Mouse (Mus musculus) gastrocnemius, postnatal 36 days (tissue): Measurements from ENCODE around the gene Prm1. TPM values are rescaled to one million over a fixed set of nuclear protein-coding genes. Genes with fewer than 3 reads are reported as not detected.

ENCODE experiments used
- DNase-seq, 2 experiments: peaks; one replicate each; pipeline ENCODE4 v3.0.0; 2022
- intact Hi-C: fragments of 180-260 bp; cut with DNase I; formaldehyde crosslinking; loops from one replicate; pipeline ENCODE4 v1.15.1; 2025
- total RNA-seq, 2 experiments: library from RNA; stranded (reverse); gene quantifications; 2 replicates each; pipeline ENCODE4 v1.2.3; 2021

Gene Prm1
- total RNA-seq, 2 experiments from 2014 or later, result not detected

DNA sequence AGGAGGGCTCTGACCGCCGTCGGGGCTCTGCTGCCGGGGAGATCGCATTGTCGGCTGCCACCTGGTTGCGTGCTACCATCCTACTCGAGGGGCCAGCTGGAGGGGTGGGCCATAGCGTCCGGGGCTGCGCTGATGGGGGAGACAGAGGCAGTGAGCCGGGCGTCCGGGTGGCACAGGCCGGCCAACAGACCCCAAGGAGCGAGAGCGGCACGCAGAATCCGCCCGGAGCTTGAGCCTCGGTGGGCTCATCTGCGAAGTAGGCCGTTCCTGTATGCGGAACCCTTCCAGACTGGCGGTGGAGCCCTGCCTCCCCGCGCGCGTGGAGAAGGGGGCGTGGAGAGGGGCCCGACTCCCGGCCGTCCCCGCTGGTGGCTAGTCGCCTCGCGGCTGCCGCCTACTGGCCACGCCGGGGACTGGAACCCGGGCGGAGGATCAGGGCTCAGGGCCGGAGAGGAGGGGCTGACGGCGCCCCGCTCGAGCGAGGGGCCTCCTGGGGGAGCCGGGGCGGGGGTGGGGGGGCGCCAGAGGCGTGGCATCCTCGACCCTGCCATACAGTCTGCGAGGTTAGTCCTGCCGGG lies 20.8 kb downstream of the Prm1 start:
- intact Hi-C loops, result loop anchor here (2.0 to 5.0 kb wide), 4 partner anchors 47 to 214 kb away; no protein-coding TSS in a partner anchor

DNA sequence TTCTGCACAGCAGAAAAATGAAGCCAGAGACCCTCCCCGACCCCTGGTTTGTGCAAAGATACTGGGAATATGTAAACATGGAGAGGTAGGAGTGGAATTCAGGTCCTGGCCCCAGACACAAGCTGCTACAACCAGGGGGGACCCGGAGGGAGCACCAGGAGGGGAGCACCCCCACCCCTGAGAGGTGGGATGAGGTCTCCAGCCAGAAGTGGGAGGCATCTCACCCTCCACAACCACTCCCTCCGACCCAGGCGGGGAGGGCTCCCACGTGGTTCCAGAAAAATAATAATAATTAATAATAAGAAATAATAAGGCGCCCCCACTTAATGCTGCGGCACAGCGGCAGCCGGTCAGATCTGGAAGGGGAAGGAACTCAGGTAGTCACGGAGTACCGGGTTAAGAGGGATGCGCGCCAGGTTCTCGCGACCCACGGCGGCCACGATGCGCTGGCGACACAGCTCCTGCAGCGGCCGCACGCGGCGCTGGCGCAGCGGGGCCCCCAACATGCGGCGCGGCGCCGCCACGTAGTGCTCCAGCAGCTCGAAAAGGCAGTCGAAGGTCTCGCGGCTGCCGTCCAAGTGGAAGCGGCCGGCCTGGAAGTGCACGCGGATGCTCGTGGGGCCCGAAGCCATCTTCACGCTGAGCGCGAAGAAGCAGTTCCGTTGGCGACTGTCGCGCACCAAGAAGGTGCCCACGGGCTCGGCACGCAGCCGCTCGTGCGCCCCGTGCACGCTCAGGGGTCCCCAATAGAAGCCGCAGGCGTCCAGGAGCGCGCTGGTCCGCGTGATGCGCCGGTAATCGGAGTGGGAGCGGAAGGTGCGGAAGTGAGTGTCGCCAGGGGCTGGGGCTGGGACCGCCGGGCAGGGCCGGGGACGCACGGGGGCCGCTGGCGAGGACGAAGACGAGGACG lies 21.5 kb downstream of the Prm1 start:
- intact Hi-C loops, result loop anchor here (2.0 to 5.0 kb wide), 3 partner anchors 117 to 213 kb away; no protein-coding TSS in a partner anchor
- DNase-seq, result no peak

More for the DNA sequence above, 20.8 kb downstream of the Prm1 start:
- DNase-seq, result peak; percentile 86 to 92

DNA sequence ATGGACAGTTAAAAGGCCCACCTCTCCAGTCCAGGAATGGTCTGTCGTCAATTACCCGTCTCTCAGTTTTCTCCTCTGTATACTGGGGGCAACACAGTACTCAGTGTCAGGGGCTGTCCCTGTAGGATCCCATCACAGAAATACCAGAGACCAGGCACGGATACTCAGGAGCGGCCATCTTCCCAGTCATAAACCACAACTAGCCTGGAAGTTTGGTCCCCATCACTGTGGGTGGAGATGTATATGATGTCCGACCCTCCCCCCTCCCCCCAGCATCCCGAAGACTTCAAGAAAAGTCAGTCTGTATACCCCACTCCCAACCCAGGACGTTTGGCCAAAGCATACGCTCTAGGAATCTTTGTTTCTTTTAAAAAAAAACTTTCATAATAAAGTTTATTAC lies 22.2 kb downstream of the Prm1 start:
- no peak for DNase-seq

GRCm38 (mm10) chr16:10783152-10783434 lies 22.5 kb downstream of the Prm1 start:
- DNase-seq, result no peak
- intact Hi-C loops, result loop anchor here (5.0 kb wide), 2 partner anchors 116 to 141 kb away; no protein-coding TSS in a partner anchor

More for the DNA sequence above, 22.2 kb downstream of the Prm1 start:
- intact Hi-C loops, result loop anchor here (5.0 kb wide), 2 partner anchors 116 to 141 kb away; no protein-coding TSS in a partner anchor

DNA sequence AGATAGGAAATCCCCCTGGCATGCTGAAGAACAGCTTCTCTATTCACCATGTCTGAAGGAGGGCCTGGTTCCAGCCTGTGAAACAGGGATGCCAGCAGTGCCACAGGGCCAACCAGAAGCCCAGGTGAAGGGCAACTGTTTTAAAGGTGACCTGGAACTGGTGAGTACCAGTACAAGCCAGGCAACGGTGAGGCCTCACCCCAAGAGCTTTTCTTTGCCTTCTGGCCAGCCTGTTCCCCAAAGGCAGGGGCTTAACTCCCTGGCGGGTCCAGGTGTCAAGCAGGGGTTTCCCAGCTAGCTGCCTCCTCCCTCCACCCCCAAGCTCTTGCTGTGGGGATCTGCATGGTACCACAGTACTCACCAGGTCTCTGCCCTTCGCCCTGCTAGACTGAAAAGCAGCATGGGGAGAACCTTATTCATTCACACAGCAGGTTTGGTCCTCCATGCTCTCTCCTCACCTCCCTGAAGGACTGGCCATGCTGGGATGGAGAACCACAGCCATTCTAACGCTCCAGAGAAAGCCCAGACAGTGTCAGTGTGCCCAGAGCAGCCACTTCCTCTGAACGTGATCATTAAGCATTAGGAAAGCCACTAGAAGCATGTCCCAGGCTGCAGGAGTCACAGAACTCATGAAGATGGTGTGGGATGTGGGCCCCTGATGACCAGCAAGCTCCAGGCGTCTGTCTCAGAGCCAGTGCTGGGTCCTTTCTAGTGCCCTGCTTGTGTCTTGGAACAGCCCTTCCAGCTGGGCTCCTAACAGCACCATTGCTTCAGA lies 23.1 kb downstream of the Prm1 start:
- DNase-seq, result no peak
- intact Hi-C loops, result loop anchor here (5.0 kb wide), 2 partner anchors 115 to 140 kb away; no protein-coding TSS in a partner anchor

- intact Hi-C loops, result loop anchor here (5.0 kb wide), 2 partner anchors 115 to 140 kb away; no protein-coding TSS in a partner anchor
- DNase-seq, result no peak
These were observed 23.7 kb downstream of the Prm1 start for GRCm38 (mm10) chr16:10781862-10782371.

GRCm38 (mm10) chr16:10780631-10781120 lies 25.0 kb downstream of the Prm1 start:
- DNase-seq, result no peak
- intact Hi-C loops, result loop anchor here (5.0 kb wide), 2 partner anchors 113 to 138 kb away; no protein-coding TSS in a partner anchor

DNA sequence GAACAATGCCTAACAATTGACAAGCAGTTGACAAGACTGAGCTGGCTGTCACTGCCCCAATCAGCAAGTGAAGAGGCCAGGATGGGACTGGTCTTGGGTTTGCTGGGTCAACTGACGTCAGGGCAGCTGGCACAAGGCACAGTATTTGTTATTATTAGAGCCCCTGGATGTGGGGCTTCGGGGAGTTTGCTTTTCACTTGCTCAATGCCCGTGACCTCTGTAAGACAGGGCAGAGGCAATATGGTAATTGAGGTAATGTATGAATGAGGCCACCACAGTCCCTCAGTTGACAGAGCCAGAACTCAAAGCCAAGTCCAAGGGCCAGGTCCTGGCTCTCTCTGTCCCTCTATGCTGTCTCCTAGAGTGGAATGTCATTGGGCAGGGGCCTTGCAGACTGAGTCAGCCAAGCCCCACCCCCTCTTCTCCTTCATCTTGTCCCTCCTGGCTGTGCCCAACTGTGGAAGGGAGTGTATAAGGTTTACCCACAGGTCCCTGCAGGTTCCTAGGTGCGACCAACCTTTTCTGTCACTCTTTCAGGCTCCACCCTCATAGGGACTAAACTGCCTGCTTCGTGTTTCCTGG lies 28.0 kb downstream of the Prm1 start:
- intact Hi-C loops, result no loop called here

GRCm38 (mm10) chr16:10776322-10776721 lies 29.3 kb downstream of the Prm1 start:
- intact Hi-C loops, result no loop called here
- DNase-seq, result no peak

More for the DNA sequence above, 28.0 kb downstream of the Prm1 start:
- no peak for DNase-seq

- intact Hi-C loops, result no loop called here
- no peak for DNase-seq
These were observed 30.9 kb downstream of the Prm1 start for GRCm38 (mm10) chr16:10774726-10775125.

DNA sequence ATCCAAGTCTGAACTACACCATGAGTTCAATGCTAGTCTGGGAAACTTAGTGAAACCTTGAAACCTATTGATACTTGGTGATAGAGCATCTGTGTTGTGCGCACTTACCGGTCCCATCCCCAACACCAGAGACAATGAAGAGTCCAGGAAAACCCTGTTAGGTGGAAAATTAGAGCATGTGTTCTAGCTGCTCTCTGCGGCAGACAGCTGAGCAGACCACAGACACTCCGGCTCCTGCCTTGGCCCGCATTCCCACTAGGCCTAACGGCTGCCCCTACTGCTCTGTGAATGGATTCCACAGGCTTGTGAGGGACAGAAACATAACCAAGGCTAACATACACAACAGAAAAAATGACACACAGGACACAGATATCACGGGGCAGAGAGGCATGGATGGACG lies 32.1 kb downstream of the Prm1 start:
- DNase-seq, result no peak
- intact Hi-C loops, result no loop called here

DNA sequence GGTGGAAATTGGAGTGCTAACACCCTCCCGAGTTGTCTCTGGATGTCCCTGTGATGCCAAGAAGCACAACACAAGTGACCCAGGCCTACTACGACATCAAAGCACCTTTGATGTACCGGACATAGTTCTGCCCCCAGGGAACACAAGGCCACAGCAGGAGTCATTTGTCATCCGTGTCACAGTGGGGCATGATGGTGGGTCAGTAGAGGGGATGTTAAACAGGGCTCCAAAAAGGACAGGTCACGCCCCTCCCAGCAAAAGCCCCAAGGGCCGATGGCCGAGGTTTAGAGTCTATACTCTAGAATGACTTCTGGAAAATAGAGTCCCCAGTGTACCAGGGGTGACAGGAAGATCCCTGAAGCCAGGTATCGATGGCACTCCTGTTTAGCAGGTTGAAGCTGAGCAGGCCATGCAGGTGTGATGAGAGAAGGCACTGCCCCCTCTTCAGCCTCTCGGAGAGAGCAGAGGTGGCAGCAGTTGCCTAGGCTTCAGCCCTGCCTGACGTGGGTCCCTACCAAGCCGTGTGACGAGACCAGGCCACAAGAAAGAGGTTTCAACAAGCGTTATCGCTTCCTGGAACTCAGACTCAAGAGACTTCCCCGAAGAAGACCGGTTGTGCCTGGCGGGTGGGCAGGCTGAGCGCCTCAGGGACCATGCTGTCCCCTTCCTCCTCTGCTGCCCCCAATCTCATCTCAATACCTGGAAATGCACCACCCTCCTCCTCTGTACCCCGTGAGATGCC lies 33.7 kb downstream of the Prm1 start:
- no peak for DNase-seq
- intact Hi-C loops, result no loop called here

DNA sequence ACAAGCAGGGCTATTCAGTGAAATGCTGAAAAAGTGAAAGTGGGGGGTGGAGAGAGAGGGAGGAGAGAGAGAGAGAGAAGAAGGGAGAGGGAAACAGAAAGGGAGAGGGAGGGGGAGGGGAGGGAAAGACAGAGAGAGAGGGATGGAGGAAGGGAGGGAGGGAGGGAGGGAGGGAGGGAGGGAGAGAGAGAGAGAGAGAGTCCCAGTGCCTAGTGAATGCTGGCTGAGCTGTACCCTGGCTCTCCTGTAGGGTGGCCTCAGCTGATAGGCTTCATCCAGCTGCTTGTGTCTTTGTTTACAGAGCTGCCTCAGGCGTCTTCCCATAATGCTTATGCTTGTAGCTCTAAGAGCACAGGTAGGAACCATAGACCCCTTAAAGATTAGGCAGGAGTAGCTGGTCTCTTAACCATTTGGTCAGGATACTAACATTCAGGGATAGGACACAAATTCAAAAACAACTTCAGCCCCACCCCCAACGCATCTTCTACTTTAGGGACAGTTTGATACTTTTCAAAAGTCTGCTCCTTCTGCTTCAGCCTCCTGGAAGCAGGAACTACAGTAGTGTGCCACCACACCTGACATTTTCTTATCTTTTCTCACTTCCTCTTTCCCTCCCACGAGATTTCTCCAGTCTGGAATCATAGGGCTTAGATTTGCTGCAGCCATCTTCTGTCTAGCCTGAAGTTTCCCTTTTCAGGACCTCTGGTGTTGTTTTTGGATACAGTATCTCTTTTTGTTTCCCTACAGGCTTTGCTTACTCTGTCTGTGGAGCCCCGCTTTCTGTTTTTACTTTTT lies 34.9 kb downstream of the Prm1 start:
- DNase-seq, result no peak
- intact Hi-C loops, result no loop called here

DNA sequence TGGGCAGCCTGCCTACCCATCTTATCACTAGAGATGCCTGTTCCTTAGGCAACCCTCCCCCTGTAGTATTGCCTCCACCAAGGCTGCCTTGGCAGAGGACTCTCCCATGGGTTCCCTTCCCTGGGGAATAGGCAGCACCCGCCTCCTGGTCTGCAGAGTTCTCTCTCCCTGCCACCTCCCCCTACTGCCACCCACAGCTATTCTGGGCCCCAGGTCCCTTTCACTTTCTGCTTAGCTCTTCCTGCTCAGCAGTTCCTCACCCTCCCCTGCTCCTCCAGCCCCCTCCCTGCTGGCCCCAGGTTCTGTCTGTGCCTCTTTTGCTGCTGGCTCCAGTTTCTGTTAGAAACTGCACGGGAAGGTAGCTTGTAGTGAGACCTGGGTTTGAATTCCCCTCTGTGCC lies 36.0 kb downstream of the Prm1 start:
- intact Hi-C loops, result no loop called here
- no peak for DNase-seq

- intact Hi-C loops, result no loop called here
These were observed 36.8 kb downstream of the Prm1 start for GRCm38 (mm10) chr16:10768821-10769220.

DNA sequence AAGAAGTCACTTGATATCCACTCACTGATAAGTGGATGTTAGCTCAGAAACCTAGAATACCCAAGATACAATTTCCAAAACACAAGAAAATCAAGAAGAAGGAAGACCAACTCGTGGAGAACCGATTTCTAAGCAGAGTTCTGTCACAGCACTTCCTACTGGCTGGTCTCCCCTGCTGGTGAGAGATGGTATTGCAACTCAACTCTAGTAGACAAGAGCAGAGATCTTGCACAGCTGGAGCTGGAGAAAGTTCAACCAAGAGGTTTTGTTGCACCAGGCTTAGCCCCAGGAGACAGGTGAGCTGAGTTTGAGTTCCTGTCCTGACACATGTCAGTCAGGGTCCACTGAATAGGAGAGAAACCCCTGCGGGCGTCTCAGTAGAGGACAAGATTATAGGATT lies 38.5 kb downstream of the Prm1 start:
- DNase-seq, result peak in 1 of 2 experiments; percentile 60
- intact Hi-C loops, result no loop called here

More at GRCm38 (mm10) chr16:10768821-10769220, 36.8 kb downstream of the Prm1 start:
- DNase-seq, result no peak

- intact Hi-C loops, result loop anchor here (5.0 kb wide), 1 partner anchor 82 kb away; no protein-coding TSS in a partner anchor
- DNase-seq, result no peak
These were observed 41.3 kb downstream of the Prm1 start for GRCm38 (mm10) chr16:10764323-10764722.

DNA sequence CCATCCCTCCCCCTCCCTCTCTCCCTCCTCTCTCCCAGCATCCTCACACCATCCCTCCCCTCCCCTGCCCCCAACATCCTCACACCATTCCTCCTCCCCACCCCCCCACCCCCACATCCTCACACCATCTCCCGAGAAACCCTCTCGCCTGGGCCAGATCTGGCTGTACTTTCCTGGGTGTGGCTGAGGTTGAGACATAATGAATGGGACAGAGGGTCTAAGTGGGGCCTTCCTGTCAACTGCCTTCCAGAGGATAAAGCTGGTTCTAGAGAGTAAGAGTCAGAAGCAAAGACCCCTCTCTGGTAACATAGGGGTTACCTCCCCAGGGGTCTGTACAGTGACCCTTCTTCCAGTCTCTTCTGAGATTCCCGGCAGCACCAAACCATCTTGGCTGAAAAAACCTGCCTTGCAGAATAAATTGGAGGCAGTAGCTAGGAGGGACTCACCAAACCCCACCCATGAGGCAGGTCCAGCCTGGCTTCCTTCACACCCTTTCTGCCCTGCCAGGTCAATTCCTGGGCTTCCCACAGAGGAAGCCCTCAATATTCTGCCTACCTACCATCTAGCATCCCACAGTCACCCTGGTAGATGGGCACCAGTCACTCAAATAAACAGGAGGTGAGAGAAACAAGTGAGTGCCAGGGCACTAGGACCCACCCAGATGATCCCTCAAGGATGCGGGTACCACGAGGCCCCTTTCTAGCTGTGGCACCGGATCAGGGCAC lies 41.9 kb downstream of the Prm1 start:
- DNase-seq, result no peak
- intact Hi-C loops, result loop anchor here (5.0 kb wide), 1 partner anchor 81 kb away; no protein-coding TSS in a partner anchor
